Mouse (Mus musculus) CH12F3 (cell line): ENCODE results near the gene Icmt.

Experiments
- in situ Hi-C: fragments of 300-500 bp; cut with MboI; formaldehyde crosslinking; loops from 2 replicates; pipeline ENCODE4 v1.14.3; 2020; ENCODE audit warnings: low sequenced_read_pairs

Gene Icmt

DNA sequence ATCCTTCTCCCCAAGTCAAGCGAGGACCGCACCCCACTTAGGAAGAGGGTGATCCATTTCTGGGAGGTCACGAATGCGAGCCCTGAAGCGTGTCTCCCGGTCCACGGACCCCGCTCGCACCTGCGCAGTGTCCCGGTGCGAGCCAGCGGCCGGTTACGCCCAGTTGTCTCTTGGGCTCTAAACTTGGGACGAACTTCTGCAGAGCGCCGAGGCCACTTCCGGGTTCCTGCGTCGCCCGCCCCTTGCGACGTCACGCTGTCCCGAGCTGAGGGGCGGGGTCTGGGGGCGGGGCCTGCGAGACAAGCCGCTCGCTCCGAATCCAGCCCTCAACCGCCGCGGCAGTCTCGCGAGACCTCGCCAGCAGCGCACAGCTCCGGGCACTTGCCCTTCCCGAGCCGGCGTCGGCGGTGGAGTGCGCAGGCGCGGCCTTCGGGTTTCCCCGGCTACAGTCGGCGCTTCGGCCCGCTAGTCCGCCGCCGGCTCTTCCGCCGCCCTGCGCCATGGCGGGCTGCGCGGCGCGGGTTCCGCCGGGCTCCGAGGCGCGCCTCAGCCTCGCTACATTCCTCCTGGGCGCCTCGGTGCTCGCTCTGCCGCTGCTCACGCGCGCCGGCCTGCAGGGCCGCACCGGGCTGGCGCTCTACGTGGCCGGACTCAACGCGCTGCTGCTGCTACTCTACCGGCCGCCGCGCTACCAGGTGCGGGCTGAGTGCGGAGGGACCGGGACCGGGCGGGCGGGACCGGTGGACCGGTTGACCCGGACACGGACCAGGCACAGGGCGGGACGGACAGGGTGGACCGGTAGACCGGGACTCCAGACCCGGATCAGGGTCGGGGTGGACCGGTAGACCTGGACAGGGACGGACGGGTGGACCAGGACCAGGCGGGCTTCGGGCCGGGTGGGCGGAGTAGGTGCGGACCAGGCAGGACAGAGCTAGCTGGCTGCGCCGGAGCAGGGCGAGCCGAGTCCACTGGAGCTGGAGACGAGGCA is at the start of gene Icmt:
Gene Icmt (plus strand): TSS at position 354 of the 988 bp plus-strand sequence.
- in situ Hi-C loops, result no loop called here

DNA sequence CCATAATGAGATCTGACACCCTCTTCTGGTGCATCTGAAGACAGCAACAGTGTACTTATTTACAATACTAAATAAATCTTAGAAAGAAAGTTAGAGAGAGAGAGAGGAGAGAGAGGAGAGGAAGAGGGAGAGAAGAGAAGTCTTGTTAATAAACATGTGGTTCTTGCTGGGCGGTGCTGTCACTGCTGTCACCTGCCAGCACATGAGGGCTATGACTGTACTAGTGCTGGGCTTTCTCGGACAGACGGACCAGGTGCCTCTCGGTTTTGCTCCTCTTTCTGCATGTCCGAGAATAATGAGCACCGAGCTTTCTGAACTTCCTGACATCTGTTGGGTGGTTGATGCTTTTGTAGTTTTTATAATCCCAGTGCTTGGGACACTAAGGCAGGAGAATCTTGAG is 46.4 kb upstream of the Icmt start:
- in situ Hi-C loops, result no loop called here

DNA sequence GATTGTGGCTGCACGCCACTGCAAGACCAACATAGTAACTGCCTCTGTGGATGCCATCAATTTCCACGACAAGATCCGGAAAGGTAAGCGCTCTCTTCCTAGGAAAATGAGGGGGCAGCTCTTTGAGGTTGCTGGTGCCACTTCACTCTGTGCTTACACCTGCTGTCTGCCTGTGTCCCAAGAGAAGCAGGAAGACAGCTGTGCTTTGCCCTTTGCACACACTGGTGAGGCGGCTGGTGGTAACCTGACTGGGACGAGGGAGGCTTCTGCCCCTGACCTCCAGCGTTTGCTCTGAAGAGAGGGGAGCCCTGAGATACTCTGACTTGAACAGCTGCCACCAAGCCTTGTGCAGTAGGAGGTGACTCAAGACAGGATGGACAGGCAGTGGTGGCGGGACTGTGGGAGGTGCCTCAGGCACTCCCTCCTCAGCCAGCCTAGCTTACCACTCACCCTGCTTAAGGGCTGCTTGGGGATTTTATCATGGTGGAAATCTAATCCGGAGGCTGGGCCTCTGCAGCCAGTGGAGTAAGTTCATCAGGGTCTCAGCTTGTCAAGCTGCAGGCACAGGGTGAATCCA is 43.8 kb upstream of the Icmt start:
- in situ Hi-C loops, result no loop called here

DNA sequence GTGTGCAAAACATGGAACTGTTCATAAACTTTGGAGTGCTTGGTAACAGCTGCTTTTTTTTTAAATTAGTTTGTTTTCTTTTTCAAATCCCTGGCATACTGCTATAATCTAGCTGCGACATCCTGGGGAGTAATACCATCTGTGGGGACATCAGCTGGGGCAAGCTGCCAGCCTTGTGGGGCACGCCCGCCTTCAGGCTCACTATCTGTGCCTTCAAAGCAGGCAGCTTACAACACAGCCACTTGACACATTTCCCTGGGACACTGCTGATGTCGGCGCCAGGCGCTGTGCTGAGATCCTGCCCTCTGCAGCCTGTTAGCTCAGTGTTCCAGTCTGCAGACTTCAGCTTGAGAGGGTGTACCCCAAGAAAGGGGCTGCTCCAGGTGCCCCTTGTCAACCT is 40.0 kb upstream of the Icmt start:
- in situ Hi-C loops, result no loop called here

DNA sequence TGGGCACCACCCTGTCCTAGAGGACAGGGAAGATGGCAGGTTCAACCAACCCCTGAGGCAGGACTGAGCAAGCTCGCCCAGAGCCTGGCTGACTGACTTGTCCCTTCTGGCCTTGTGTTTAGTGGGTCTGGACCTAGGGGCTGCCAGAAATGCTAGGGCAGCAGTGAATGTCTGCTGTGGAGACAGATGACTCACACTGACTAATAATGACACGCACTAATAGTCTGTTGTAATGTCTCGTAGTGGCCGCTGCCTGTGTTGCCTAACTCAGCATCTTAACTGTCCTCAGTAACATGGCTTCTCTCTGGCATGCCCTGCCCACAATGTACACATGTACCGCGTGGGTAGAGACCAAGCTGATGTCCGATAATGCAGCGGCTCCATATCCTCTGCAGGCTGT is 36.6 kb upstream of the Icmt start:
- in situ Hi-C loops, result no loop called here

DNA sequence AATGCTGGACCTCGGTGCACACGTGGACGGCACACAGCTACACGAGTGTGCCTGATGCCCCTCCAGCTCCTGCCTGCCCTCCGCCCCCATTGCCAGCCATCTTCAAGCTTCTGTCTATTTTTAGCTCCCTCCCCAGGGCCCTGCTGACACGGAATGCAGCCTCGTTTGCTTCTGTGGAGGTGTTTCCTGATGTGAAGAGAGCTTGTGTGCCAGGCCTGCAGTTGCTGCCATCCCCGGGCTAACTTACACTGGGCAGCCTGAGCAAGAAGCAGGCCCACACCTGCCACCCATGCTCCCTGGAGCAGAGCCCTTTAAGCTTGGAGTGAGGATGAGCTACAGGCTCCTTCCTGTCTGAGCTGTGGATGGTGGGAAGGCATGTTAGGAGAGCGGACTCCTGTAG is 34.8 kb upstream of the Icmt start:
- in situ Hi-C loops, result no loop called here

DNA sequence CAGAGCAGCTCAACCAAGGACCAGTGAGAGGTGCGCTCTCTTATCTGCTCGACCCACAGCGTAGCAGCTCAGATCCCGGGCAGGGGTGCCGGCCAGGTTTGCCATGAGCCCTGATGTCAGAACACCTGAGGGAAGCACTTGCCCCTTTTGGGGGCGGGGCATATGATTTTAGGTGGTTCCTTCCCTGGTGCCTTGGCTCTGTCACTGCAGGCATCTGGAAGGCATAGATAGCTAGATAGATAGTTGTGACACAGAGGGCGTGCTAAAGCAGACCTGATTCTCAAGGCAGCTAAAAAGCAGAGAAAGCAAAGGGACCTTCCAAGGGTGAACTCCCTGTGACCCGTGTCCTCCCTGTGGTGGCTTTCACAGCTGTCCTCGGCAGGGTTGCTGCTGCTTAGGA is 33.9 kb upstream of the Icmt start:
- in situ Hi-C loops, result no loop called here

DNA sequence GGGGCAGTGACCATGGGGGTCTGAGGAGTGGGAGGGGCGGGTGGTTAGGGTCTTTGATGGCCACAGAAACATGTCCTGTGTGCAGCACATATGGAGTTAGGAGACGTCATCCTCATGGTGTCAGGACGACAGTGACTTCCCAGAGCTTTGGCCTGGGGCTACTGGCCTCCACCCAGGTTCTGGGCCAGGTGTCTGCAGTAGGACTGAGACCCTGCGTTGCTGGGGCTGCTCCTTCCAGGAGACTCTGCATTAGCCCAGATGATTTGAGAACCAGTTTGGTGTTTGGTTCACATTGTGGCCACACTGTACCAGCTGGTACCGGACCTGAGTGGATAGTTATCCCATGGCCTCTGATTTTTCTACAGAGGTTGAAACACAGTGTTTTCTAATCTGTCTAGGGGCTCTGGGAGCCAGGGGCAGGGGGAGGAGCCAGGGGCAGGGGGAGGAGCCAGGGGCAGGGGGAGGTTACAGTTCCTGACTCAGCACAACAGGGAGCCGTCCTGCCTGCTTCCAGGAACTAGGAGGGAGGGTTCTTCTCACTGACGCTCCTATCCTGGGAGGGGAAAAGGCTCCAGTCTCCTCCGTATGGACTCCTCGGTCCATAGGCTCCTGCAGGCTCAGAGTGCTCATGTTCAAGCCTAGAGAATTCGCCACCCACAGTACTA is 33.4 kb upstream of the Icmt start:
- in situ Hi-C loops, result no loop called here

DNA sequence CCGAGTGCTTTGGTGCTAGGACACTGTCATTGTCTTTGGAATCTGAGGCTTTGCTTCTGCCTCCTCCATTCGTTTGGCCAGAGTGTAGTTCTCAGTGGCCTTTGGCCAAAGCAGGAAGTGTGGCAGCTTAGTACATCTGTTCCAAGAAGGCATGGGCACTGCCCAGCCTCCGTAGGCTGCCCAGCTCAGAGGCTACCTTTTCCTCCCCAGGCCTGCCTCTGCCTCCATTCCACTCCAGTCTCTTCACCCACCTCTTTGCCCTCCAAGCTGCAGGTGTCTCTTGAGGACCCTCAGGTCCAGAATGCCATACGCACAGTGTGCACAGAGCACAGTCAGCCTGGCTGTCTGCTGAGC is 32.9 kb upstream of the Icmt start:
- in situ Hi-C loops, result no loop called here

DNA sequence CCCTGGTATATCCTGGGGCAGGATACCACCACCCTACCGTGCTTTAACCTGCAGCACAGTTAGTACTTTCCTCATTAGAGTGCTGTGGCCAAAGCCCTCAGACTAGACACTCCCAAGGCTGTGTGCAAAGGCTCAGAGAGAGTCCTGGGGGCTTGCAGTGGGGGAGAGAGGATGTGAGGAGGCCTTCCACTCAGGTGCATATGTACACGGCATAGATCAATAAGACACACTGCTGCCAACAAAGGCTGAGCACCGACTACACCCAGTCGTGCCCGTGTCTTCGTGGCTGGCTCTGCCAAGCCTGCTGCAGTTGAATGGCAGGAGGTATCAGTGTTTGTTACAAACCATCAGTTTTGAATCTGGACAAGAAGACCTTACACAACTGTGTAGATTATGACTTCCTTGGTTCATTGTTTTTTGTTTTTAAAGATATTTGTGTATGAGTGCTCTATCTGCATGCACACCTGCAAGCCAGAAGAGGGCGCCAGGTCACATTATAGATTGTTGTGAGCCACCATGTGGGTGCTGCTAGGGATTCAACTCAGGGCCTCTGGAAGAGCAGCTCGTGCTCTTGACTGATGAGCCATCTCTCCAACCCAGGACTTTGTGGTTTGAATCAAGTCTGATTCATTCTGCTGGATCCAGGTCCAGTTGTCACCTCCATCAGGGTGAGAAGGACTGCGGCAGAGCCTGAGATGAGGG is 32.0 kb upstream of the Icmt start:
- in situ Hi-C loops, result no loop called here

DNA sequence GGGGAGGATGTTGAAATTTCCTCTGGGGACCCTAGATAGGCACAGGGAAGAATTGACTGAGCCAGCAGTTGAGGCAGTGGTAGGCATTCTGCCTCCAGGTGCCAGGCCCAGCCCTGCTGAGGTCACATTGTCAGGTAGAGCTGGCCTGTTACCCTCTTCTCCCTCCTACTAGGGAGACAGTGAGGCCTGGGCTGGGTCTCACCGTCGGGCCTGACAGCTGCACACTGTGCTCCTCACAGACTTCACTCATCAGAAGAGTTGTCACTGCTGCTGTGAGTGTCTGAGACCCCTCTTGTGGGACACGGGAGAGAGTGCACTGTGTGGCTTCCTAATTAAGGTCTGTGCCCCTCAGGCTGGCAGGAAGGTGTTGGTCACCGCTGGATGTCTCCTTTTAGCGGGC is 31.2 kb upstream of the Icmt start:
- in situ Hi-C loops, result no loop called here

DNA sequence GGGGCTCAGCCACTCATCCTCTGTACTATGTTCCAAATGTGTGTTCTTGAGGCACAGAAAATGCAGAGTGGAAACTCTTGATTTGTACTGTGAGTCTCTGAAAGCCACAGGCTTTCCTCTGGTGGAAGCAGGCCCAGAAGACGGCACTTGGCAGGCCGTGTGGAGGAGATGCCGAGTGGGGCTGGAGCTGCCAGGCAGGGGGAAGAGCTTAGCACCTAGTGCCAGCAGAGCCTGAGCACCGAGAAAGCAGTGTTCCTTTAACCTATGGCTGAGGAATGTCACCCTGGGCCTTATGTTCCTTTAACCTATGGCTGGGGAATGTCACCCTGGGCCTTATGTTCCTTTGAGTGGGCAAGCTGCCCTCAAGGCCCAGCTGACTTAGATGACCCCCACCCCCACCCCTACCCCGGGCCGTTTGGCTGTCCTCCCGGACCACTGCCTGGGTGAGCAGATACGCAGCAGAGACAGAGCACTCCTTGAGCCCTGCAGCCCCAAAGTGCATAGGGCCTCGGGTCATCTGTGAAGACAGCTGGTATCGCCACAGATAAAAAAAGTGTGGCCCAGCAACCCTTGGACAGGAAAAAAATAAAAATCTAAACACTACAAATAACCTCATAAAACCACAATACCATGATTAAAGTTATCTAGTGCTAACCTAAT is 30.7 kb upstream of the Icmt start:
- in situ Hi-C loops, result no loop called here

DNA sequence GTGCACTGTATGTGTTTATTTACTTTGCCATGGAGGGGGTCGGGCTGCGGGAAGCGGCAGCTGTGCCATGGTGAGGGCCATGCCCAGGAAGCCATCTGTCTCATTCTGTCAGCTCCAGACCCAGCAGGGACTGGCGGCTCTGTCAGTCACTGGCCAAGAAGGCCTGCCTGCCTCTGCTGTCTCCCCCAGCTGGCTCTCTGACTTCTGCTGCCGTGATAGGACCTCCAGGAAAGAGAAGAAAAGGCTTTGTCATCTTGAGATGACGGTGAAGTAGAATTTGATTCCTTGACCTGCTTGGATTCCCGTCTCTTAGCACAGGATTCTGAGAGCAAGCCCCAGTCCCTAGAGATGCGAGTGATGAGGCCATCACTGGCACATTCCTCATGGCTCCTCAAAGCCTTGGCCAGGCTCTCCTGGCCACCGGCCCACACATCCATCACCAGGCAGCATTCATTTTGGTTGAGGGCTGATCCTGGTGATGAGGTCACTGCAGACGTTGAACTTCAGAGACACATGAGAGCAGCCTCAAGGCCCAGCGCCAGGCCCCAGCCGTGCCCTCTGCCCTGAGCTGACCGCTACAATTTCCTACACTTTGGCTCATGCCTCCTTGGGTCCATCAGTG is 29.2 kb upstream of the Icmt start:
- in situ Hi-C loops, result no loop called here

DNA sequence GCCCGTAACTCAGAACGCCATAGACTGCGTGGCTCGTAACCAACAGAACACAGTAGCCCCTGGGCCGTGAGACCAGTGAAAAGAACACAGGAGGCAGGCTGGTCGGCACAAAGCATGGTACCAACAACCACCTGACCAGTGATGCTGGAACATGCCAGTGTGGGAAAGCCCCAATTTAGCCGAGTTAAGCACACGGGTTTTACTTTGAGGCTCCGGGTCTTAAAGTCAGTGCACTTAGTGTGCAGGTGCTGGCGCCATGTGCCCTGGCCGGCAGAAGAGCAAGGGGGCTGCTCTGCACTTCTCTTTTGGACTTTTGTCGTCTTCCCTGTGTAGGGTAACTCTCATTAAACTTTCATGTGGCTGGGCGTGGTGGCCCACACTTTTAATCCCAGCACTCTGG is 27.1 kb upstream of the Icmt start:
- in situ Hi-C loops, result no loop called here

DNA sequence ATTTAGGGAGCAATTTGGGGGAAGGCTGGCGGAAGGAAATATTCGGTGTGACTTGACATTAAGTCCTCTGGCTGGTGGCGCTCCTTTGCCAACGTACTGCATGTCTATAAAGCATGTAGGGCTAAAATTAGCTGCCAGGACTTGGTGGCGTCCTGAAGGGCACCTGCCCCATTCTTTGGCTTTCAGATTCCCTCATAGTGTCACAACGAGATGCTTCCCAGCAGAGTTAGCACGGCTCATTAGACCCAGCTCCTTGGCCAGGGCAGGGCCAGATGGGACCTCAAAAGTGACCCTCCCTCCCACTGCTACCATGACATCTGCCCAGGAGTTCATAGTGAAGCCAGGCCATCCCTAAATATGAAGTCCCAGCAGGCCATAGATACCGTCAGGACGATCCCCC is 26.4 kb upstream of the Icmt start:
- in situ Hi-C loops, result no loop called here

DNA sequence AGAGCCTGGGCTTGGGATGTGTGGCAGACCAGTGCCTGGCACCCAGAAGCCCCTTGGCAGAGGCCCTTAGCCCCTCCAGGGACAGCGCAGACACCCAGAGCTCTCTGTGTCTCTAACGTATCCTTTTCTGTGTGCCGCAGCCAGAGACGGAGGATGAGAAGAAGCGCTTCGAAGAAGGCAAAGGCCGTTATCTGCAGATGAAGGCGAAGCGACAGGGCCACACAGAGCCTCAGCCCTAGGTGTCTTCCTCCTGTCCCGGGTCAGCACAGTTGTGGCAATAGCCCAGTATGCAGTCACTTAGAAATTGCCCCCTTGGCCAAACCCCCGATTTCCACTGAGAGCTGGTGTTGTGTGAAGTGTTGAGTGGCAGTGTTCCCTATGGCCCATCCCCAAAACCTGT is 25.7 kb upstream of the Icmt start:
- in situ Hi-C loops, result no loop called here

DNA sequence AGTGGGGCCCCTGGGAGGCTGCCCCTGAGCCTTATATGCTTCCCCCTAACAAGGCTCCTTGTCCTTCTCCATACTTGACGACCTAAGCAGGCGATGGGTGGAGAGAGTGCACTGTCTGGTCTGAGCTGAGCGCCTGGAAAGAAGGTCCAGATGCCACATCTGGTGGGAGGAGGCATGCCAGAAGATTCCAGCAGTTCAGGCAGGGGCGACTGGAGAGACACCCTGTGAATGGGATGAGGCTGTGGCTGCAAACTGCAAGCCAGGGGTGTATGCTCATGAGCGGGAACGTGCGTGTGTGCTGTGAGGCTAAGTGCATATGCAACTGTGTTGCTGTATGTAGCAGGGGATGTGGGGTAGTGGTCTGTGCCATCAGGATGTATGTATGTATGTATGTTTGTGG is 25.0 kb upstream of the Icmt start:
- in situ Hi-C loops, result no loop called here

DNA sequence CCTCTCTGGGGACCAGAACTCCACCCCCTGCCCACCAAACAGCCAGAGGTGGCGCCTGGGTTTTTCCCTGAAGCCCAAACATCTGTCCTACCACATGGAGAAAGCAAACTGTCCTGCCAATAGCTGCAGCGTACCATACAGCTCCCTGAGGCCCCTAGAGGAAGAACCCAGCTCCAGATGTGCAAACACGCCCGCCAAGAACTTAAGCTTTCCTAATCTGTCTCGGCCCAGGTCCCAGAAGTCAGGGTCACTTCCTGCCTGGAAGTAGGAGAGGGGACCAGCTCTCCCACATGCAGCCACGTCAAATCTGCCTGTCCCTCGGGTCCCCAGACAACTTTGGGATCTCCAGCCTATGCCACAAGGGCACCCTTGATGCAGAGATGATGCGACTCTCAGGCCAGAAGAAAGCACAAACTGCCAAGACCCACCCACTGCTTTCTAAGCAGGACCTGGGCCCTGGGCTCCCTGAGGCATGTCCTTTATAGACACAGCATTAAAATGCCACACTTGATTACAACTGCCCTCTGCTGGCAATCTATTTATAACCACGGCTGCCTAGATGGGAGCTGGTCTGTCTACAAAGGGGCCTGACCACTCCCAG is 24.5 kb upstream of the Icmt start:
- in situ Hi-C loops, result no loop called here

DNA sequence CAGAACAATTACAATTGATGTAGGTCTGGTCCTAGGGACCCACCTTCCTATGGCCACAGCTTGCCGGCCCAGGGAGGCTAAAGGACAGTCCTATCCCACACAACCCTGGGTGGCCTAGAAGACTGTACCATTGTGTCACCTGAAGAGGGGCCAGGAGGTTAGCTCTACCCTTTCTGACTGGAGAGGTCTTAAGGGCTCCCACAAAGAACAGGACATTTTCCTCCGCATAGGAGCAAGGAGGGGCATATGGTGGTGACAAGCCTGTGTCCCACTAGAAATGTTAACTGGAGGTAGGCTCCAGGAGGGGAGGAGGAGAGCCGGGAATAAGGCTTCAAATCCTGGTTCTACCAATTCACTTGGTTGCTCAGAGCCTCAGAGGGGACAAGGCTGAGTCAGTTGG is 23.8 kb upstream of the Icmt start:
- in situ Hi-C loops, result no loop called here

DNA sequence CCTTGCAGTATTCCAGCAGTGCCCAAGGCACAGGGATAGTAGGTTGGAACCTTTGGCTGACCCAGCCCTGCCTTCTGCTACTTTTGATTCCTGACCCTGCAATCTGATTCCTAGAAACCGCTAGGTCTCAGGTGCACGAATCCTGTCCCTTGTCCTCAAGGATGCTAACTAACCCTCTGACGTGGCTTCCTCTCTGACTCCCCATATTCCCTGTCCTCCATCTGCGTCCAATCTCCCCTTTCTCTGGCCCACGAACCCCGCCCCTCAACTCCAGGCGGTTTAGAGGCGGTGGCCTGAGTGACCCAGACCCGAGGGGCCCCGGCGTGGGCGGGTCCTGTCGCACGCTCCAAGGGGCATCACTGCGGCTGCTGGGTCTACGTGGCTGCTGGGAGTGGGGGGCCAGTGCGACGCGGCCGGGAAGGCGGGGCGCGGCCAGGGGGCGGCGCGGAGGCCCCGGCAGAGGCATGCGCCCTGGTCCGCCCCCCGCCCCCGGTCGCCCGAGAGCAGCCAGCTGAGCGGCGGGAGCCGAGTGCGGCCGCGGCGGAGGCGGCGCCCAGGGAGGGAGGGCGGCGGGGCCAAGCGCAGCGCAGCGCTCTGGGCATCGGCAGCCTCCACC is 23.3 kb upstream of the Icmt start, which contains the start of gene Gpr153:
Gene Gpr153 (plus strand): TSS at position 612 of the 616 bp plus-strand sequence.
- in situ Hi-C loops, result no loop called here
